Mouse (Mus musculus) gastrocnemius, postnatal 14 days (tissue): Measurements from ENCODE around the gene Wfdc9. TPM values are rescaled to one million over a fixed set of nuclear protein-coding genes. Genes with fewer than 3 reads are reported as not detected.

Experiments
- DNase-seq: peaks from one replicate; pipeline ENCODE4 v3.0.0; 2021; ENCODE audit warnings: mixed read lengths
- intact Hi-C: fragments of 180-260 bp; cut with DNase I; formaldehyde crosslinking; loops from one replicate; pipeline ENCODE4 v1.15.1; 2025; ENCODE audit warnings: low total_unique reads
- long read RNA-seq, 2 experiments: library from polyadenylated mRNA; stranded (forward); transcript quantifications; one replicate each; pipeline ENCODE4 v2.0.0; 2021
- total RNA-seq, 2 experiments: library from RNA; stranded (reverse); gene quantifications; 2 replicates each; pipeline ENCODE4 v1.2.3; 2021

Wfdc9 gene
- total RNA-seq = not detected
- long read RNA-seq, experiment 1 = 0 reads
- long read RNA-seq, experiment 2 = 0 reads

GRCm38 (mm10) chr2:164656483-164656882 is at the start of gene Wfdc9:
Wfdc9 (minus strand) TSS chr2:164656583.
- intact Hi-C loops = no loop called here
- no peak for DNase-seq

GRCm38 (mm10) chr2:164705991-164706390 is 49.6 kb upstream of the Wfdc9 start:
- DNase-seq = no peak
- intact Hi-C loops = no loop called here

- DNase-seq = no peak
- intact Hi-C loops = no loop called here
These were observed 48.9 kb upstream of the Wfdc9 start for GRCm38 (mm10) chr2:164705328-164705727.

GRCm38 (mm10) chr2:164704235-164704634 is 47.9 kb upstream of the Wfdc9 start:
- intact Hi-C loops = no loop called here
- DNase-seq = no peak

- intact Hi-C loops = no loop called here
These were observed 45.4 kb upstream of the Wfdc9 start for GRCm38 (mm10) chr2:164701761-164702160.

GRCm38 (mm10) chr2:164700959-164701358 is 44.6 kb upstream of the Wfdc9 start:
- intact Hi-C loops = no loop called here
- no peak for DNase-seq

More at GRCm38 (mm10) chr2:164701761-164702160, 45.4 kb upstream of the Wfdc9 start:
- DNase-seq = no peak

- no peak for DNase-seq
- intact Hi-C loops = no loop called here
These were observed 41.8 kb upstream of the Wfdc9 start, which contains the start of gene Spint4 for GRCm38 (mm10) chr2:164698201-164698600. Spint4 (plus strand) TSS chr2:164698501.

GRCm38 (mm10) chr2:164684807-164685206 is 28.4 kb upstream of the Wfdc9 start, which contains the start of gene Wfdc13:
Wfdc13 (plus strand) TSS chr2:164685107.
- DNase-seq = no peak
- intact Hi-C loops = loop anchor here (5.0 kb wide), 1 partner anchor 37 kb away; no protein-coding TSS in a partner anchor

GRCm38 (mm10) chr2:164679906-164680305 is 23.5 kb upstream of the Wfdc9 start:
- intact Hi-C loops = no loop called here
- no peak for DNase-seq

GRCm38 (mm10) chr2:164678848-164679625 is 22.7 kb upstream of the Wfdc9 start:
- peak; percentile 76 for DNase-seq
- intact Hi-C loops = no loop called here

- no peak for DNase-seq
- intact Hi-C loops = loop anchor here (2.0 kb wide), 1 partner anchor 124 kb away; no protein-coding TSS in a partner anchor
These were observed 20.7 kb upstream of the Wfdc9 start for GRCm38 (mm10) chr2:164676916-164677685.

GRCm38 (mm10) chr2:164676103-164676502 is 19.7 kb upstream of the Wfdc9 start:
- intact Hi-C loops = loop anchor here (2.0 kb wide), 1 partner anchor 125 kb away; no protein-coding TSS in a partner anchor
- DNase-seq = no peak

GRCm38 (mm10) chr2:164673987-164674386 is 17.6 kb upstream of the Wfdc9 start, which contains the start of gene Wfdc11:
Wfdc11 (minus strand) TSS chr2:164674087.
- DNase-seq = no peak
- intact Hi-C loops = no loop called here

GRCm38 (mm10) chr2:164670938-164671337 is 14.6 kb upstream of the Wfdc9 start:
- intact Hi-C loops = no loop called here
- DNase-seq = no peak

GRCm38 (mm10) chr2:164670261-164670660 is 13.9 kb upstream of the Wfdc9 start:
- no peak for DNase-seq
- intact Hi-C loops = no loop called here

- intact Hi-C loops = no loop called here
These were observed 8.5 kb upstream of the Wfdc9 start for GRCm38 (mm10) chr2:164664851-164665250.

GRCm38 (mm10) chr2:164655858-164656257 is 525 bp downstream of the Wfdc9 start, which contains the start of gene Wfdc10:
Wfdc10 (plus strand) TSS chr2:164656046.
- intact Hi-C loops = no loop called here
- peak; percentile 36 for DNase-seq

More at GRCm38 (mm10) chr2:164664851-164665250, 8.5 kb upstream of the Wfdc9 start:
- DNase-seq = no peak

GRCm38 (mm10) chr2:164641881-164642673 is 14.3 kb downstream of the Wfdc9 start:
- intact Hi-C loops = no loop called here
- DNase-seq = no peak

GRCm38 (mm10) chr2:164641129-164641528 is 15.3 kb downstream of the Wfdc9 start:
- intact Hi-C loops = no loop called here
- no peak for DNase-seq
